Mouse (Mus musculus) ES-Bruce4 (cell line): ENCODE results near the gene Whamm. TPM values are rescaled to one million over a fixed set of nuclear protein-coding genes. Genes with fewer than 3 reads are reported as not detected.
A peak's percentile ranks its signal among the peaks of the same experiment; 100 is the strongest.

Source experiments
- H3K27ac ChIP-seq: 2 replicates; pipeline ENCODE4 v1.5.1; 2012; ENCODE audit warnings: low read length, inconsistent platforms; ENCODE audit not compliant: insufficient read depth
- H3K27me3 ChIP-seq: 2 replicates; pipeline ENCODE4 v1.6.1; 2012; ENCODE audit warnings: mild to moderate bottlenecking, low read length, inconsistent platforms; ENCODE audit not compliant: control insufficient read depth, poor library complexity, insufficient read depth, severe bottlenecking
- H3K36me3 ChIP-seq: 2 replicates; pipeline ENCODE4 v1.6.1; 2012; ENCODE audit warnings: inconsistent platforms, mild to moderate bottlenecking, low read length, moderate library complexity; ENCODE audit not compliant: control insufficient read depth, poor library complexity, insufficient read depth, severe bottlenecking
- H3K4me1 ChIP-seq: one replicate; pipeline ENCODE4 v1.8.1; 2011; ENCODE audit warnings: low read length; ENCODE audit not compliant: control insufficient read depth, insufficient read depth
- H3K4me3 ChIP-seq: 2 replicates; pipeline ENCODE4 v1.5.1; 2011; ENCODE audit warnings: low read depth, mild to moderate bottlenecking, low read length
- H3K9ac ChIP-seq: 2 replicates; pipeline ENCODE4 v1.6.1; 2012; ENCODE audit warnings: low read depth, mild to moderate bottlenecking, inconsistent platforms; ENCODE audit not compliant: poor library complexity, severe bottlenecking
- H3K9me3 ChIP-seq: replicated peaks from 2 replicates; pipeline ENCODE4 v1.6.1; 2012; ENCODE audit warnings: mild to moderate bottlenecking, low read length, inconsistent platforms; ENCODE audit not compliant: control insufficient read depth, poor library complexity, insufficient read depth, severe bottlenecking
- CTCF ChIP-seq: IDR thresholded peaks from one replicate; pipeline ENCODE4 v1.8.1; 2011; ENCODE audit warnings: low read depth, low read length
- EP300 ChIP-seq: IDR thresholded peaks from 2 replicates; pipeline ENCODE4 v1.6.1; 2011; ENCODE audit warnings: low read depth, low read length; ENCODE audit not compliant: insufficient read depth
- POLR2A ChIP-seq: IDR thresholded peaks from one replicate; pipeline ENCODE4 v1.8.1; 2011; ENCODE audit warnings: low read length; ENCODE audit not compliant: insufficient read depth
- polyA plus RNA-seq: library from polyadenylated mRNA; stranded (reverse); fragments of >200 nt; gene quantifications from 2 replicates; pipeline ENCODE4 v1.2.4, GENCODE M21; 2011; ENCODE audit warnings: low read depth; ENCODE audit not compliant: missing spikeins, insufficient read depth, insufficient read length

Whamm gene
- polyA plus RNA-seq, 1 experiment: 12.0 TPM

DNA sequence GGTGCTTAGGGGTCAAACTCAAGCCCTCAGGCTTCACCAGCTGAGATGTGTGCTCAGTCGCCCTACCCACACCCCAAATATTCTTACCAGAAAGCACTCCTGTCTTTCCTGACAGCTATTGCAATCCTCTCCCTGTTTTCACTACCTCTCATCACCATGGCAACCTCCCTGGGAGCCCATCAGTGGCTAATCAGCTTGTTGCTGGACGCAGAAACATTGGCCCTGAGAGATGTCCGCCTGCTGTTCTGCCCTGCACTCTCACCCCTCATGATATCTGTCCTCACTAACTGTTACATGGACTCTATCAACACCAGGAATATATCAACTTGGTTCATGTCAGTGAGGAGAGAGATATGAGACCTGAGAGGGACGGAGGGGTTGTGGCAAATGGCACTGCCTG is 17.5 kb upstream of the Whamm start:
- Histone ChIP-seq H3K36me3 (no peaks in the 10 kb centered on the region), H3K27me3 (no peaks in the 10 kb centered on the region), H3K4me3 (no peak overlapping the region), H3K4me1 (no peaks in the 10 kb centered on the region), H3K27ac (no peak overlapping the region), H3K9me3 (no peaks in the 10 kb centered on the region), H3K9ac (no peak overlapping the region)
- TF ChIP-seq EP300: no peak
- TF ChIP-seq POLR2A: no peak
- TF ChIP-seq CTCF: no peak

DNA sequence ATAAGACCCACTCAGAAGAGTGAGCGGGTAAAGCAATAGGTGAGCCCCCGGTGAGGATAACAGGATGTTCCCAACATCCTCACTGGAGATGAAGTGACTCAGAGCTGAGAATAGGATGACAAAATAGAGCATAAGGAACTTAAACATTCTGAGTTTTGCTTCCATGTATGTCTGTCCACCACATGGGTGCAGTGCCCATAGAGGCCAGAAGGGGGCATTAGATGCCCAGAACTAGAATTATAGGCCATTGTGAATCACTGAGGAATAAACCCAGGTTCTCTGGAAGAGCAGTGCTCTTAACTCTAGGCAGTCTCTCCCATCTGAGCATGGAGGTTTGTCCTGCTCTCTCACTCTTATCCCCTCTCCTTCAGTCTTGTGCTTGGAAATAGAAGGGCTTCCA is 16.7 kb upstream of the Whamm start:
- Histone ChIP-seq H3K9ac (no peak overlapping the region), H3K36me3 (no peaks in the 10 kb centered on the region), H3K27ac (no peak overlapping the region), H3K9me3 (no peaks in the 10 kb centered on the region), H3K4me3 (no peak overlapping the region), H3K27me3 (no peaks in the 10 kb centered on the region), H3K4me1 (no peaks in the 10 kb centered on the region)
- TF ChIP-seq CTCF (peak; percentile 20), EP300 (no peak)

DNA sequence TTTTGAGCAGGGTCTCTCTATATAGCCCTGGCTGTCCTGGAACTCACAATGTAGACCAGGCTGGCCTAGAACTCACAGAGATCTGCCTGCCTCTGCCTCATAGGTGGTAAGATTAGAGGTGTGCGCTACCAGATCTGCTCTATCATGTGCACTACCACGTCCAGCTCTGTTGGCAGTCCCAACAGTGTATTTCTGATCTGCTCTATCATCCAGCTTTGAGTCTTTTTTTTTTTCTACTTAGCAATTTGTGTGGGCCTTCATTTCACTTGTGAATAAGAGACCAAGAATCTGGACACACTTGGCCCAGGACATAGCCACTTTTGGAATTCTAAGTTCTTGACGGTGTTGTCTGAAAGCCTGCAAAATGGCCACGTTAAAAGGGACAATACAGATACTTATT is 14.2 kb upstream of the Whamm start:
- Histone ChIP-seq H3K9ac (no peak overlapping the region), H3K9me3 (no peaks in the 10 kb centered on the region), H3K36me3 (no peaks in the 10 kb centered on the region), H3K4me1 (no peaks in the 10 kb centered on the region), H3K27me3 (no peaks in the 10 kb centered on the region), H3K27ac (no peak overlapping the region), H3K4me3 (no peak overlapping the region)
- TF ChIP-seq CTCF: no peak
- no peak for TF ChIP-seq EP300
- no peak for TF ChIP-seq POLR2A

DNA sequence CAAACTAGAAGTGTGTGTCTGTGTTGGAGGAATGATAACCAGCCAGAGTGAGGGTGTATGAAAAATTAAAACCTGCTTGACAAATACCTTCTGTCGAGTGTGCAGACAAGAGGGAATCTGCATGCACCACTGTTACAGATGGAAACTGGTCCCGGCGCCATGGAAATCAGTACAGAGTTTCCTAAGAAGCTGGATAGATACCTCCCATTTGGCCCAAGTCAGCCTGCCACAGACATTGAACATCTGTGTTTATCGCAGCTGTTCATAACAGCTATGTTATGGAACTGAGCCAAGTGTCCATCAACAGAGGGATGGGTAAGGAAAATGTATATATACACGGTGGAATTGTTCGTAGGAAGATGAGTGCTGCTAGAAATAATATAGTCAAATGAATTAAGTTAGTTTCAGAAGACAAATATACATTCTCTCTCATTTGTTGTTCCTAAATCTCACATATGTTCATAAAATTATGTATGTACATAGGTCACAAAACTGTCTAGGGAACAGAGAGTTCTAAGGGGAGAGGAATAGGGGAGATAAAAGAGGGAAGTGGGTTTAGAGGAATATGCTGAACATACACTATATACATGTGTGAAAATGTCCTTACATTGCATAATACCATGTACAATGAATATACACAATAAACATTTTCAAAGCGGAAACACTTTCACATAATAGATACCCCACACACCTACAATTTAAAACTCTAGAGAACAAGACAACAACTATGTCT is 13.6 kb upstream of the Whamm start:
- no peak overlapping the region for H3K9ac ChIP-seq
- no peaks in the 10 kb centered on the region for H3K4me1 ChIP-seq
- TF ChIP-seq EP300 (no peak), POLR2A (no peak), CTCF (no peak)
- no peak overlapping the region for H3K27ac ChIP-seq
- H3K9me3 ChIP-seq: no peaks in the 10 kb centered on the region
- no peak overlapping the region for H3K4me3 ChIP-seq
- H3K27me3 ChIP-seq: no peaks in the 10 kb centered on the region
- H3K36me3 ChIP-seq: no peaks in the 10 kb centered on the region

DNA sequence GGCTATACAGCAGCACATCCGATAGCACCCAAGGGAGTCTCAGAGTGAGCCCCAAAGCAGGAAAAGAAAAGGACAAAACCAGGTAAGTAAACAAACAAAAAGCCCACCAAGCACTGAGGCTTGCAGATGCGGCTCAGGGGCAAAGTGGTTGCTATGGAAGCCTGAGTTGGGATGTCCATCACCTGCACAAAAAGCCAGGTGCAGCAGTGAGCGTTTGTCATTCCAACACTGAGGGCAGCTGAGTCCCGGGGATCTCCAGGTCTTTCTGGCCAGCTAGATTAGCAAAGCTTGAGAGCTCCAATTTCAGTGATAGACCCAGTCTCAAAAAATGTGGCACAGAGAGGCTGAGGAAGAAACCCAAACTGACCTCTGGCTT is 13.1 kb upstream of the Whamm start:
- no peaks in the 10 kb centered on the region for H3K4me1 ChIP-seq
- no peaks in the 10 kb centered on the region for H3K9me3 ChIP-seq
- no peak overlapping the region for H3K9ac ChIP-seq
- H3K27ac ChIP-seq: no peak overlapping the region
- TF ChIP-seq EP300 (no peak), POLR2A (no peak), CTCF (no peak)
- H3K4me3 ChIP-seq: no peak overlapping the region
- no peaks in the 10 kb centered on the region for H3K27me3 ChIP-seq
- H3K36me3 ChIP-seq: no peaks in the 10 kb centered on the region

DNA sequence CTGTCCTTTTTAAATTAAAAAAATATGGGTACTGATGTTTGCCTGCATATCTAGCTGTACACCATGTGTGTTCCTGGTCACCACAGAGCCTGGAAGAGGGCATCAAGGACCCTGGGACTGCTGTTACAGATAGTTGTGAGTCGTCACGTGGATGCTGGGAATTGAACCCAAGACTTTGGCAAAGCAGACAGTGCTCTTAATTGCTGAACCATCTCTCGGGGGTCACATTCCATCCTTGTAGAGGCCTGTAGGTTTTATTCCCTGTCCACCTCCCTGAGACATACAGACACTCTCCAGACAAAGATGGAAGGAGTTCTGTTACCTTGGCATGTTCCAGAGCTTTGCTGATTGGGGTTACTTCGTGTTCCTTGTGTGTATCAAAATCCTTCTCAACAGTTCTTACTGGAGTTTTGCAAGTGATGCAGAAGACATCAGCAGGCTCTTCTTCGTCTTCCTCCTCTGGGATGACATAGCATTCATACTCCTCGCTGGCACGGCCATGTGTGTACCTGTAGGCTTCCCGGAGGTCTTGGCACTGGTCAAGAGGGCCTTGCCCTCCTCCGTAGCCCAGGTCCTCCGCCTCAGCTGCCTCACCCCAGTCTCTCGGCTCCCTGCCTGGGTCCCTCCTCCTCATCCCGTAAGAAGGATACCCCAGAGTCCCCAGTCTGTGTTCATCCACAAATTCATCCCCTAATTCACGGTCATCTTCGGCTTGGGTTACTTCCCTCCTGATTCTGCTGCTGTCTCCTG is 11.7 kb upstream of the Whamm start:
- no peaks in the 10 kb centered on the region for H3K4me1 ChIP-seq
- H3K36me3 ChIP-seq: no peaks in the 10 kb centered on the region
- no peak for TF ChIP-seq POLR2A
- no peak for TF ChIP-seq CTCF
- TF ChIP-seq EP300: no peak
- no peak overlapping the region for H3K27ac ChIP-seq
- no peak overlapping the region for H3K9ac ChIP-seq
- no peak overlapping the region for H3K4me3 ChIP-seq
- no peaks in the 10 kb centered on the region for H3K9me3 ChIP-seq
- no peaks in the 10 kb centered on the region for H3K27me3 ChIP-seq
